Mouse (Mus musculus): ENCODE measurements around the gene Gpn1.
"Not testable (repeated sequence)": the region's sequence is repeated elsewhere in the genome, so short reads cannot be mapped to it uniquely, and the experiment has no call there.

The Gpn1 gene

DNA sequence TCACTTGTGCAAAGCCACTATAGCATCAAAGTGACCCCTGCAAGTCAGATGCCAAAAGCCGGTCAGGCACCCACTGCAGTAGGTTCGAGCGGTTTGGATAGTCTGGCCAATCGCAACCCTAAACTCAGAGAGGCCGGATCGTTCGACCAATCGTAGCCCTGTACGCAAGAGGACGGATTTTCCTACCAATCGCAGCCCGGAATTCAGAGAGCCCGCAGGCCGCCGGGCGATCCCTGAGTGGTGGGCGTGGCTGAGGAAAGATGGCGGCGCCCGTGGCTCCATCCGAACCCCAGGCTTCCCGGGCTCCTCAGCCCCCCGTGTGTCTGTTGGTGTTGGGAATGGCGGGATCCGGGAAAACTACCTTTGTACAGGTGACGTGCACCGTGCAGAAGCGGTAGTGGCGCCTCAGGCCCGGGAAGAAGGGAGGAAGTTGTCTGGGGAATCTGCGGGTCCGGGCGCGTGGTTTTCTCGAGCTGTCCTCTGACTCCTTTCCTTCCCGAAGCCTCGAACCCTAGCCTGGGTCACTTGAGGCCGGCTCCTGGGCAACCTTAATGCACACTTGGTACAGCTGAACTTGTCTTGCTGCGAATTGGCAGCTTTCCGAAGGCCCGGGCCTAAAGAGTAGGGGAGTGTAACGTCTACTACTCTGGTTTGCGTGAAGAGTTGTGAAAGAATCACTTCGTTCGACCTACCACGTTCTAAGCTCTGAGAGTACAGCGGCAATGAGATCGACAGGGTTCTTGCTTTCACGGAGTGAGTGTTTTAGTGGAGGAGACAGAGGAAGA, at the start of gene Gpn1:
Gene Gpn1, plus strand, starts transcription at position 229 of the 785 bp plus-strand sequence.
- CTCF ChIA-PET: interaction anchor here (0.6 kb wide), 1 partner anchor 1018 kb away, joined by 3 read pairs; no protein-coding TSS in a partner anchor

DNA sequence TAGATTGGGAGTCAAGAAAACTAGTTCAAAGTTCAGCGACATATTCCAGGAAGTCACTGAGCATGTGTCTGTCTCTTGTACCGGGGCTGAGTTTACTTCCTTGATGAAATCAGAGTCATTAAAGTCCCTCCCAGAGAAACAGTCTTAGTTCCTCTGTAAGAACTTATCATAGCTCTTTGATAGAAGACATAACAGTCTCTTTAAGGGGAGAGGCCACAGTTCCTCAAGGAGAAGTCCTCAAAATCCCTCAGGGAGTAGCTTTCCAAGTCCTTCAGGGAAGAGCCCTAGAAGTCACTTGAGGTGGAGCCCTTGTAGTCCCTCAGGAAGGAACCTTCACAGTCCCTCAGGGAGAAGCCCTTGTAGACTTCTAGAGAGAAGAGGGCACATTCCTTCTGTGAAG, 43.2 kb upstream of the Gpn1 start:
- CTCF ChIA-PET: interaction anchor here (0.6 kb wide), 1 partner anchor 999 kb away, joined by 8 read pairs; no protein-coding TSS in a partner anchor

DNA sequence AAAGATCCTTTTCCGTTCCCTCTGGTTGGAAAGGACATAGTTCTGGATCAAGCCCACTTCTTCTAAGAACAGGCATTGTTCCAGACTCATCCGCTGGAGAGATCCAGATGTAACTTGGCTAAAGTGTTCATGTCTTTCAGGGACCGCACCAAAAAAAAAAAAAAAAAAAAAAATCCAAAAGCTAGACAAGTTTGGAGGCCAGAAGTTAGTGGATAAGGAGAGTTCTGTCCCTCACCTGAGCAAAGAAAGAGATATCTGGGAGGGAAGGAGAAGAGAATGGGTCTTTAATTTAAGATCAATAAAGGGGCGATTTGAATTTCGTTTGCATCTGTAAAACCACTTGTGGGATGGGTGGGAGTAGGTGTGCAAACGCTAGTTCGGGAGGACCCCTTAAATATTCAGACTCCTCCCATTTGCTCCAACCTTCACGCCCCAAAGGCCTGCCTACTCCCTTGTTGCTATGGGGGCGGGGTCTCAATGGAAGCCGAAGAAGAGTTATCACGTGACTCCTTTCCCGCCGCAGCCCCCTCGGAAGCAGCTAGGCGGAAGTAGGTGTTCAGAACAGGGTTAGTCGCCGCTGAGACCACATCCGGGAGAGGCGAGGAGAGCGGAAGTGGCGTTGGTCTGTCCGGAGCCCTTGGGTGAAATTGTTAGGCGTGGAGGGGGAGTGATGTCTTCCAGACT, 42.5 kb upstream of the Gpn1 start, which contains the start of gene Zfp512:
Gene Zfp512, plus strand, starts transcription at position 554 of the 684 bp plus-strand sequence.
- CTCF ChIA-PET: interaction anchor here (0.6 to 0.7 kb wide), 2 partner anchors 137 to 265 kb away, joined by 4 to 6 read pairs; no protein-coding TSS in a partner anchor

DNA sequence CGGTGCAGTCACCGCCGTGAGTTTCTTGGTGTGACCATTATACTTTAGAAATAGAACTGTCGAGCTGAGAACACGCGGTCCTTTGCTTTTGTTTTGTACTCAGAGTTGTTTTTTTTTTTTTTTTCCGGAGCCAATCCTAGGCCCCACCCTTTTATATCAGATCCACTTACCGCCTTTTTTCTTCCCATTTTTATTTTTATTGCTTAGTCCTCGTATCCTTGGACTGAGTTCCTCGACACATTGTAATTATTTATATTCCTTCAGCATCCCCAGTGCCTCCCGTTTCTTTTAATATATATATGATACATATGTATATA, 42.0 kb upstream of the Gpn1 start:
- CTCF ChIA-PET: interaction anchor here (0.7 kb wide), 1 partner anchor 138 kb away, joined by 6 read pairs; no protein-coding TSS in a partner anchor

DNA sequence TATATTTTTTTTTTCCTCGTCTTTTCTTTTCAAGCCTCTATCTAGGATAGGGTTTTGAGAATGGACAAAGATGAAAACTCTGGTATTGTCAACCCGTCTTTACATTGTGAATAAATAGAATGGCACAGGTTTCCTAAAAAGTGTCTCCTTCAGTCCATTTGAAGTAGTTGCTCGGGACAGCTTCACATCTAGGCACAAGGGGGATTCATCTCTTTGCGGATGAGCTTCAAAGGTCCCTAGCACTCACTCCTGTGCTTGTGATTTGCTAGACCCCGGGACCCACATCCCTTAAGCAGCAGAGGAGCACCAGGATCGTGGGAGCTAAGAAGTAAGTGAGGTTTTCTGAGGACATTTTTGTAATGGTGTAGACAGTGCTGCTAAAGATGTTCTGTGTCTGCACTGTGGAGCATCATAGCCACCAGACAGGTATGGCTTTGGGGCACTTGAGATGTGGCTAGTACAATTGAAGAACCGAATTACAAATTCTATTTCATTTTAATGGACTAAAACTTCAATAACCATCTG, 41.6 kb upstream of the Gpn1 start:
- CTCF ChIA-PET: no interaction called here

DNA sequence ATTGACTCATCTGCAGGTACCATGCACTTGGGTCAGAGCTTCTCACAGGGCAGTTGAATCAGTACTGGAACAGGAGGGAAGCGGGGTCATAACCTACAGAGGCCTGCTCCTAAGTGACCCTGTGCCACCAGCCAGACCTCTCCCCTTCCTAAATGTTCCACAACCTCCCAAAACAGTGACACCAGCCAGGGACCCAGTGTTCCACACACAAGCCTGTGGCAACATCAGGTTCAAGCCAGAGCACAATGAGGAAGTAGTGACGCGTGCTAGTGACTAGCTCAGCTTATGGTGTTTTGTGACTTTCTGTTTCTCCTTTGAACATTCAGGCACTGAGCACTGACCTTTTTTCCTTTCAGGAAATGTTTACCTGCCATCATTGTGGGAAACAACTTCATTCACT, 26.7 kb upstream of the Gpn1 start:
- CTCF ChIA-PET: interaction anchor here (0.7 kb wide), 1 partner anchor 188 kb away, joined by 3 read pairs; no protein-coding TSS in a partner anchor

DNA sequence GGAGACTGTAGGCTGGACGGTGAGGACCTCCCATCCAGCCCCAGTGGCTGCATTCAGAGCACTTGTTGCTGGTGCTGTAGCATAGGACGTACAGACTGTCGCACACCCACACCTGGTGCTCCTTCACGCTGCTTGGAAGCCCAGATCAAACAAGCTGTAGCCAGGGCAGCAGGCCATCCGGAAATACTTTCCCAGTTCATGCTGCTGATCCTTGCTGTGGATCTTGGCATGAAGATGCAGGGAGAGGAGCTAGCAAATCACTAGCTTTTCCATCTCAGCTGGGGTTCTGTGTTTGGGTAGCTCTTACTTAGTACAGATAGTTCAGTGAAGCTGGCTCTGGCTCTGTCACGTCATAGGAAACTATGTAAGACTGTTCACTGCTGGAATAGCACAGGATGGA, 24.8 kb upstream of the Gpn1 start:
- CTCF ChIA-PET: no interaction called here

DNA sequence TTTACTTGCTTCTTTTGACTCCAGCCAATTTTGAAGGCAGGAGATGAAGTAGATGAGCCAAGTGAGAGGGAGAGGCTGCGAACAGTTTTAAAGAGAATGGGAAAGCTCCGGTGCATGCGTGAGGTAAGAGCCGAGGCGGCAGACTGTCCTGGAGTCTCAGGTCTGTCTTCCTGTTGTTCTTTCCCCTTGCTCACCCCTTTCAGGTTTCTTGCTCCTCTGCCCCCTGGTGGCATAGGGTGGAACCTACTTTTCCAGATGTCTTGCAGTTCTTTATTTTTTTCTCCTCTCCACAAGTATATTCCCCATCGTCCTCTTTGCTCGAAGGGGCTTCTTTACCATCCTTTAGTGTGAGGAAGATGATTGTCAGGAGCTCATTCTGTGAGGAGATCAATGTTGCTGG, 24.2 kb upstream of the Gpn1 start:
- CTCF ChIA-PET: no interaction called here

DNA sequence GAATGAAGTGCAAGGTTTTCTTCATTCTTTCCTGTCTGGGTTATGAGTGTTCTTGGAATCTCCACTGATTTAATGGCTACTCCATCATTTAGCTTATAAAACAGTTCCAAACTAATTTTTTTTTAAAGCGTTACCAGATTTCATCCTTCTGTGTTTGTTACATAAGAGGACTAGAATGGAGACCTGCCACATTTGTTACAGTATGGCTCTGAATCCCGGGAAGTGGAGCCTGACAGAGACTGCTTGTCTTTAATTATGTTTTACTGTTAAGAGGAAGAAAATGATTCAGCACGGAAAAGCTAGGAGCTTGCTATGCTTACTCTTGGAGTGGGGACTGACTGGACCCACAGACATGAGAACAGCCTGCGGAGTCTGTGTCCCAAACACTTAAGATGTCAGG, 14.0 kb upstream of the Gpn1 start:
- CTCF ChIA-PET: no interaction called here

DNA sequence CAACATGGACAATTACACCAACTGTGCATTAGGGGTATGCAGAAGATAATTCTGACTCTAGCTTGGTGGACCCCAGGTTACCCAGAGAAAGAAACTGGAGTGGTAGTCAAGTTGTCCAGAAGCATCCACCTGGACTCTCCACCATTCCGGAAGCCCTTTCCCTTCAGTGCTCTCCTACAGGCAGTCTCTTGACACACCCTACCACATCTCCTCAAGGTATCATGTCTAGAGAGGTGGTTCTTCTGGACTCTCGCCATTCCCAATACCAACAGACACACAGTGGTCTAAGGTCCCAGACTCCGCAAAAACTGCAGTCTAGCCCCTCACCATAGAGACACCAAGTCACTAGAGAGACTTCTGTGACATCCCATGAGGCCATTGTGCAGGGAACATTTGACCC, 9.1 kb upstream of the Gpn1 start, which contains the start of gene 4930548H24Rik:
Gene 4930548H24Rik, plus strand, starts transcription at position 301 of the 400 bp plus-strand sequence.
- CTCF ChIA-PET: no interaction called here

DNA sequence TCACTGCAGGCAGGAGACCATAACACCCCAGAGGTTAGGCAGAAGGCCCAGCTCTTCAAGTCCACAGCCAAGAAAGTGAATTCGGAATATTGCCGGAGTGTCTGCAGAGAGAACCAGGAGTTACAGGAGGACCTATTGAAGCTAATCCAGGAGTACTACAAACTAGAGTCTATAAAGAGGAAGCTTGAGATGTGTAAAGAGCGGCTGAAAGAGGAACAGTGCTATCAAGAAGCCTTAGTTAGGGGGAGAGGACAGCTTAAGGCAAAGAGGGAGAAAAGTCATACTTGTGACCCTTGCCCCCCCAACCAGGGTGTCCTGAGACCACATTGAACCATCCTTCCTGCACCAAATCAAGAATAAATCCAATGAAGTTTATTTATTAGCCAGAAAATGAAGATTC, 6.7 kb upstream of the Gpn1 start:
- CTCF ChIA-PET: no interaction called here

DNA sequence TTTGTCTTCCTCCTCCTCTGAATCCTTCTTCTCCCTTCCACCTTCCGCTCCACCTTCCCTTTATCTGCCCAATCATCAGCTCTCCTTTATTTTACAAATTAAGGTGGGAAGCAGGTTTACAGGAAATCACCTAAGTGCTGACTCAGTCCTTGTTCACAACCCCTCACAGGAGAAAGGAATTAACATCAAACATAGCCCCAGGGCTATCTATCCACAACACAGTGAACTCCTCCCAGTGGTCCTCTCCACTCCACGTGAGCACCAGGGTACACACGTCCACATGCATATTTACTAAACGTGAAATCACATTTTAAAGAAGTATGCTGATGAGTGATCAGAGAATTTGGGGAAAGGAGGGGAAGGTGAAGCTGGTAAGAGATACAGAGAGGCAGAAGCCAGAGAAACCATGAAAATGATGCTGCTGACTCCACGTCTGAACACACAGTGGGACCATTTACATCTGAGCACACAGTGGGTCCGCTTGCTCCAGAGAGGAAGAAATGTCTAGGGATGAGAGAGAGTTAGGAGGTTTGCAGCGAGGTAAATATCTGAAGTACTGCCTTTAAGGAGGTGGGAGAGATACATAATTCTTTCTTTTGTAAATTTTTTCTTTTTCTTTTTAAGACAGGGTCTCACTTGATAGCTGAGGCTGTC, 5.3 kb upstream of the Gpn1 start:
- CTCF ChIA-PET: no interaction called here

DNA sequence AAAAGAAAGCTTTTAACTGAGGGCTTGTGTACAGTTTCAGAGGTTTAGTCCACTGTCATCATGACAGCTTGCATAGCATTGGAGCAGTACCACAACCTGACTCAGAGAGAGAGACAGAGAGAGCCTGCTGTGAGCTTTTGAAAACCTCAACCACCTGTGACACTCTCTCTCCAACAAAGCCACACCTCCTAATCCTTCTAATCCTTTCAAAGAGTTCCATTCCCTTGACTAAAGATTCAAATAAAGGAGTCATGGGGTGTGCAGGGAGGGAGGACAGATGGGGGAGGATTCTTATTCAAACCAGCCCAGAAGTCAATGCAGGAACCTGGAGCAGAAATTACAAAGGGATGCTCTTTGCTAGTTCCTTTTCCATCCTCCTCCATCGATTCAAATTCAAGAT, 2.5 kb upstream of the Gpn1 start:
- CTCF ChIA-PET: no interaction called here

DNA sequence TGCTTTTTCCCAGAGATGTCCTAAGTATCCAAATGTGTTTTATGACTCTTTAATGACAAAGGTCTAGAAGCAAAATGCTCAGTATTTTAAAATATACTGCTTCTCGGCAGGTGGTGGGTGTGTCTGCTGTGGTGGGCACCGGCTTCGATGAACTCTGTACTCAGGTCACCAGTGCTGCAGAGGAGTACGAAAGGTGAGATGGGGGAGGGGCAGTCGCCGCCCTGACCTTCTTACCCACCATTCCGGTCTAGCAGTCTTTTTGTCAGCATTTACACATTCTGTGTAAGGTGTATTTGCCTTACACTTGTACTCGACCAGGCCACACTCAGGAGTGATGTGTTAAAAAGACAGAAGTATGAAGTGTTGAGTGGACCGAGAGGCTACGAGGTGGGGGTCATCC, 10.3 kb downstream of the Gpn1 start:
- CTCF ChIA-PET: interaction anchor here (0.6 kb wide), 1 partner anchor 19 kb away, joined by 4 read pairs; no protein-coding TSS in a partner anchor

DNA sequence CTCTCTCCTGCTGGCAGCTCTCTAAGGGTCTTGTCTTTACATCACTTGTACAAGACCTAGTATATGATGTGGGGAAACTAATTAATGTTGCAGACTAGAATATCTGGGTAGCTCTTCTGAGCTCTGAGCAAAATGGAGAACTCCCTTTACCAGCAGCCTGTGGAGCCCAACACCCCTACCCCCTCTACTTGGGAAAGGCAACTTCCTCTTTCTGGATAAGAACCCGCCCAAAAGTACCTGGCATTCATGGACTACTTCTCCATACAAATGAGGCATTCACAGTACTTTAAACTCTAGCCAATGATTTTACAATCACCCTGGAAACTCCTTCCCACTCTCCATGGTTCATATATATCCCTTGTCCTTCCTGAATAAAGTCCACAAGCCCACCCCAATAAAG, 17.9 kb downstream of the Gpn1 start:
- CTCF ChIA-PET: interaction anchor here (0.5 kb wide), 1 partner anchor 1547 kb away, joined by 3 read pairs; no protein-coding TSS in a partner anchor

DNA sequence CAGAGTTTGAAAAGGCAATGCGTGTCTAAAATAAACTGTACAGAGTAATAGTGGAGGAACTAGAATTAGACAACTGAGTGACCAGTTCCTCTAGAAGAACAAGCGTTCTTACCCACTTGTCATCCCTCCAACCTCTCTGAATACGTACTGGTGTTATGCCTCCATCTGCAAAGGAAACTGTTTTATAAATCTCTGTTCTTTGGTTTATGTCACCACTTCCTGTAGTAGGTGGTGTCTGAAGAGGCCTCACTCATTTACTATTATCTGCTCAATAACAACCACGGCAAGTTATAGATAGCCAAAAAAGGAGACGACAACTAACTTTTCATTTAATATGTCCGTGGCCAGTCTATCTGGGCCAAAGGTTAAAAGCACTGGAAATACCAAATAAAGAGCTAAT, 26.0 kb downstream of the Gpn1 start:
- CTCF ChIA-PET: interaction anchor here (0.6 kb wide), 1 partner anchor 15 kb away, joined by 3 read pairs; no protein-coding TSS in a partner anchor

DNA sequence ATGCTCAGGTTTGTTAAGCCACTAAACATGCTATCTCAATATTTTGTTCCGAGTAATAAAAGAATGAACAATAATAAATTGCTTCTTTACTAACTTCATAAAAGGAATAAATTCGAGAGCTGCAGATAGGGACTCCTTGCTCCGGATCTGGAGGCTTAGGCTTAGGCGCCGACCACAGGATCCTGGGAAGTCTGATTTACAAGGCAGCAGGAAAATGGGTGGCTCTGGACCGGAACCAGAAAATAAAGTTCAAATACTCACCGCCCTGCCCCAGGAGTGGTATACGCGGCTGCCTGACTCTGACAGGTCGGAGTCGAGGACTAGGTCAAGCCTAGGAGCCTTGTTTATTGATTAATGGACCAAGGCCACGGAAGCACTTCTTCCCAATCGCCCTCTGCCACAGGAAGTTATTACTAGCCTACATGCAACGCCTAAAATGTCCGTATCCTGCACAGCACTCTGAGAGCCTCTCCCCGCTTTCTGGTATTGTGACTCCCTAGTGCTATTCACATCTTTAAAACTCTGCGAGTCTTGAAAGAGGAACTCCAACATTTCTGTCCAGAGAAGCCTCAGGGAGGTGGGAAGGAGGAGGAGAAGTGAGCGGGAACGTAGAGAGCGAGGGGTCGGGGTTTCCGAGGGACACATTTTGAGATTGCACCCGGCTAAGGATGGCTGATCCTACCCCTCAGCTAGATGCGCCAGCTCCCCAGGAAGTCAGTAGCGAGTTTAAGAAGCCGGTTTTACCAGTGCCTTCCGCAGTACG, 32.0 kb downstream of the Gpn1 start, which contains the start of gene Slc4a1ap:
Gene Slc4a1ap, plus strand, starts transcription at position 642 of the 763 bp plus-strand sequence.
- CTCF ChIA-PET: no interaction called here

DNA sequence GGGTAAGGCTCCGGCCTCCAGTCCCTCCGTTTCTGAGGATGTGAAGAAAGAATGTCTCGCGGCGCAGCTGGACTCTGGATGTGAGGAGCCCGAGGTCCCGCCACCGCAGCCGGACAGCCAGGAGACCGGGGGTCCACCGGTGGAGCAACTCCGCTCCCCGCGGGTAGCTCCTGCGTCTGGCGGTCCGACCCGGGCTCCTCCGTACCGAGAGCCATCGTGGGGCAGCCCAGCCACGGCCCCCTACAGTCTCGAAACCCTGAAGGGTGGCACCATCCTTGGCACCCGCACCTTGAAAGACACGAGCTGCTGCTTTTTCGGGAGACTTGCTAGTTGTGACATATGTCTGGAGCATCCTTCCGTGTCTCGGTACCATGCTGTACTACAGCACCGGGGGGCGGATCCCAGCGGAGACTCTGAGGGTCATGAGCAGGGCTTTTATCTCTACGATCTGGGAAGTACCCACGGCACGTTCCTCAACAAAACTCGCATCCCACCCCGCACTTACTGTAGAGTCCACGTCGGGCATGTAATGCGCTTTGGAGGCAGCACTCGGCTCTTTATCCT, 32.7 kb downstream of the Gpn1 start:
- CTCF ChIA-PET: no interaction called here

DNA sequence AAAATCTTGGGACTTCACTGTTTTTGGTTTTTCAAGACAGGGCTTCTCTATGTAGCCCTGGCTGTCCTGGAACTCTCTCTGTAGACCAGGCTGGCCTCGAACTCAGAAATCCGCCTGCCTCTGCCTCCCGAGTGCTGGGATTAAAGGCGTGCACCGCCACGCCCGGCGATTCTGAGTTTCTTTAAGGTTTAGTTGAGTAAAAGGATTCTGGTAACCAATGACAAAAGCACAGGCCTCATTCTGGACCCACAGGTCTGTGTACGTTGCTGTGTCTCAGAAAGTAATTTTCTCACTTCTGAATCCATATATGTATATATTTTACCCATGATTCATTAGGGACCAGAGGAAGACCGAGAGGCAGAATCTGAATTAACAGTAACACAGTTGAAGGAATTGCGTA, 33.2 kb downstream of the Gpn1 start, which contains the start of gene Supt7l:
Gene Supt7l, minus strand, starts transcription at position 101 of the 400 bp plus-strand sequence.
- CTCF ChIA-PET: not testable (repeated sequence)

DNA sequence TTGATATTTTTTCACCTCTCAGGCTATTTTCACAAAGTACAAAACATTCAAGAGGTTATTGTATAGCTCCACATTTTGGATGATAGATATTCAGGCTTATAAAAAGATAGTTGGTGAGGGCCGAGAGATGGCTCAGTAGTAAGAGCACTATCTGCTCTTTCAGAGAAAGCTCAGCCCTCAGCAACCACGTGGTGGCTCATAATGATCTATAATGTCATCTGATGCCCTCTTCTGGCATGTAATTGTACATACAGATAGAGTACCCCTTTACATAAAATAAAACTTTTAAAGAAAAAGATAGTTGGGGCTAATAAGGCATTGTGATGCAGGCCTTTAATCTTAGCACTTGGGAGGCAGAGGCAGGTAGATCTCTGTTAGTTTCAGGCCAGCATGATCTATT, 34.0 kb downstream of the Gpn1 start:
- CTCF ChIA-PET: no interaction called here

DNA sequence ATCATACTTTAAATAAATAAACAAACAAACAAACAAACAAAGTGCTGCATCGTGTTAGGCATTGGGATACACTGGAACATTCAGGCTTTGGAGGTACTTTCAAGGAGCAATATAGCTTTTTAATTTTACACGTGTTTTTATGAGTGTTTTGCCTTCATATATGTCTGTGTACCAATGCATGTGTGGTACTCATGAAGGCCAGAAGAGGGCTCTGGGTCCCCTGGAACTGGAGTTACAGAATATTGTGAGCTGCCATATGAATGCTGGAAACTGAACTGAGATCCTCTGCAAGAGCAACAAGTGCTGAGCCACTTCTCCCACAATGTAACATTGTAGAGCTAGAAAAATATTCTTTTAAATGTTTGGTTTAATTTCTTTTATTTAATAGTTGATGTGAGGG, 40.7 kb downstream of the Gpn1 start:
- CTCF ChIA-PET: interaction anchor here (1.0 kb wide), 1 partner anchor 14 kb away, joined by 3 read pairs; no protein-coding TSS in a partner anchor
